Comparison of ENCODE assay signal across 9 mouse cellular contexts in genomic region chr2:27096341-27096981, GRCm38 (mm10). TPM values are rescaled to one million over a fixed set of nuclear protein-coding genes. Genes with fewer than 3 reads are reported as not detected.
DNase-seq lines count a peak whose midpoint lies in the region; ATAC-seq and TF ChIP-seq lines count a peak whose summit lies in the region.
"Had no signal": no experiment of that assay in that cellular context is flagged by ENCODE, and none has a peak within 500 bp of the region (broad histone marks: within the 10 kb centered on the region; RNA-seq: fewer than 3 reads in every experiment).

No protein-coding gene starts in this region.

- WGBS in neural tube, embryonic 13.5 days: 68% methylated on average over 13 of the region's 13 CpGs
- 53% methylated on average over 13 of the region's 13 CpGs for WGBS in limb, embryonic 10.5 days
- WGBS in stomach, postnatal 0 days: 32% methylated on average over 13 of the region's 13 CpGs

- no peaks in the 10 kb centered on the region for H3K36me3 ChIP-seq in neural tube, embryonic 13.5 days
- peaks cover 9% of the 10 kb centered on the region; the same call in 1 of the 2 replicates for H3K36me3 ChIP-seq in limb, embryonic 10.5 days
- no peaks in the 10 kb centered on the region for H3K36me3 ChIP-seq in stomach, postnatal 0 days (ENCODE audit: control insufficient read depth, insufficient read depth, low read length)

- peak overlapping the region; percentile 79 for H3K27ac ChIP-seq in neural tube, embryonic 13.5 days (replicated peaks)
- 0 out of 2 replicates have a peak overlapping the region, but pooled peaks have one; percentile 54 for H3K27ac ChIP-seq in limb, embryonic 10.5 days
- H3K27ac ChIP-seq in stomach, postnatal 0 days (replicated peaks): peak overlapping the region; percentile 69
- H3K27ac ChIP-seq: liver, embryonic 14.5 days had no signal

- H3K4me1 ChIP-seq in neural tube, embryonic 13.5 days (replicated peaks): peaks cover 27% of the 10 kb centered on the region
- H3K4me1 ChIP-seq in limb, embryonic 10.5 days: peaks cover 31% of the 10 kb centered on the region
- H3K4me1 ChIP-seq in stomach, postnatal 0 days (replicated peaks; ENCODE audit: control insufficient read depth, insufficient read depth): peaks cover 6% of the 10 kb centered on the region; the same call in 1 of the 2 replicates

- H3K9ac ChIP-seq in neural tube, embryonic 13.5 days: no peak overlapping the region
- H3K9ac ChIP-seq in stomach, postnatal 0 days (ENCODE audit: low read length): no peak overlapping the region
- H3K9ac ChIP-seq: liver, embryonic 14.5 days had no signal

- TF ChIP-seq EP300 in stomach, postnatal 0 days (optimal IDR thresholded peaks at IDR 0.05): no peak

- H3K4me2 ChIP-seq in neural tube, embryonic 13.5 days: no peak overlapping the region
- no peak overlapping the region for H3K4me2 ChIP-seq in stomach, postnatal 0 days (replicated peaks; ENCODE audit: low read depth)

- no peak for DNase-seq in frontal cortex, postnatal 10 days (ENCODE audit: low spot score in 2 of 2)
- DNase-seq in neural tube, embryonic 10.5 days (ENCODE audit: extremely low spot score, low spot score): no peak
- DNase-seq in limb, embryonic 10.5 days (ENCODE audit: low spot score): no peak
- DNase-seq in stomach, postnatal 0 days (ENCODE audit: low spot score): no peak
- DNase-seq in adrenal gland, postnatal 4 days (ENCODE audit: low spot score in 2 of 2): no peak

- no peak for TF ChIP-seq CTCF in stomach, postnatal 0 days (IDR thresholded peaks at IDR 0.05; ENCODE audit: low read depth)

- ATAC-seq in frontal cortex, adult (ENCODE audit: low TSS enrichment): peak; percentile 78
- no peak for ATAC-seq in neural tube, embryonic 13.5 days (ENCODE audit: low read depth)
- peak; percentile 19; the same call in 1 of the 2 replicates for ATAC-seq in stomach, postnatal 0 days (ENCODE audit: low FRiP score, low TSS enrichment)
- ATAC-seq in granulocyte monocyte progenitor cell, adult 5-6 weeks (replicated peaks; ENCODE audit: poor library complexity, severe bottlenecking): no peak

- no peaks in the 10 kb centered on the region for H3K9me3 ChIP-seq in neural tube, embryonic 13.5 days
- H3K9me3 ChIP-seq in limb, embryonic 10.5 days (replicated peaks): no peaks in the 10 kb centered on the region
- H3K9me3 ChIP-seq in stomach, postnatal 0 days (ENCODE audit: control insufficient read depth, low read length): no peaks in the 10 kb centered on the region

- H3K27me3 ChIP-seq in neural tube, embryonic 13.5 days: no peaks in the 10 kb centered on the region
- H3K27me3 ChIP-seq in limb, embryonic 10.5 days (ENCODE audit: low read depth, poor library complexity, severe bottlenecking): peaks cover 10% of the 10 kb centered on the region; the same call in 1 of the 2 replicates
- H3K27me3 ChIP-seq in stomach, postnatal 0 days (ENCODE audit: control insufficient read depth, insufficient read depth, low read length): no peaks in the 10 kb centered on the region

- no peak overlapping the region for H3K4me3 ChIP-seq in neural tube, embryonic 13.5 days
- H3K4me3 ChIP-seq in limb, embryonic 10.5 days: no peak overlapping the region
- H3K4me3 ChIP-seq in stomach, postnatal 0 days (ENCODE audit: low read depth, low read length): no peak overlapping the region

RNA-seq across cellular contexts. Expression of gene Adamtsl2, which starts 17.3 kb away (rescaled TPM):
- 9.1 and 9.2 TPM in 2 replicates for polyA plus RNA-seq in neural tube, embryonic 13.5 days (2015; fragmentation: Nextera tagmentation; extraction: Ambion mirVana)
- polyA plus RNA-seq in limb, embryonic 10.5 days (2016; fragmentation: Nextera tagmentation; extraction: Ambion mirVana): 3.5 and 9.1 TPM in 2 replicates
- 1.4 and 3.4 TPM in 2 replicates for polyA plus RNA-seq in stomach, postnatal 0 days (2015; fragmentation: Nextera tagmentation; extraction: Ambion mirVana)
- 10 to 100 TPM in 1 of 2 experiments, 1 to 10 TPM in 1; 9.6 to 13.5 TPM for total RNA-seq in adrenal gland, postnatal 4 days (2021)
- not detected in 2 replicates for total RNA-seq in granulocyte monocyte progenitor cell, adult 5-6 weeks (2014; fragmentation: Nextera tagmentation)
- total RNA-seq in granulocyte monocyte progenitor cell, adult 5-6 weeks (2017): not detected in 2 replicates

RNA-seq across cellular contexts. Expression of gene Mymk, which starts 24.5 kb away (rescaled TPM):
- 1.3 and 5.9 TPM in 2 replicates for polyA plus RNA-seq in neural tube, embryonic 13.5 days (2015; fragmentation: Nextera tagmentation; extraction: Ambion mirVana)
- polyA plus RNA-seq in limb, embryonic 10.5 days (2016; fragmentation: Nextera tagmentation; extraction: Ambion mirVana): 0.16 and 1.5 TPM in 2 replicates
- 0.55 and 1.1 TPM in 2 replicates for polyA plus RNA-seq in stomach, postnatal 0 days (2015; fragmentation: Nextera tagmentation; extraction: Ambion mirVana)
- 1 to 10 TPM in 1 of 2 experiments, under 1 TPM in 1; 0.59 to 1.8 TPM for total RNA-seq in adrenal gland, postnatal 4 days (2021)
- not detected in 2 replicates for total RNA-seq in granulocyte monocyte progenitor cell, adult 5-6 weeks (2014; fragmentation: Nextera tagmentation)
- not detected in 2 replicates for total RNA-seq in granulocyte monocyte progenitor cell, adult 5-6 weeks (2017)
- polyA plus RNA-seq: liver, embryonic 14.5 days had no signal

RNA-seq across cellular contexts. Expression of gene Fam163b, which starts 45.8 kb away (rescaled TPM):
- 3.0 TPM in 2 replicates for polyA plus RNA-seq in neural tube, embryonic 13.5 days (2015; fragmentation: Nextera tagmentation; extraction: Ambion mirVana)
- 0.48 and 0.79 TPM in 2 replicates for polyA plus RNA-seq in limb, embryonic 10.5 days (2016; fragmentation: Nextera tagmentation; extraction: Ambion mirVana)
- polyA plus RNA-seq in stomach, postnatal 0 days (2015; fragmentation: Nextera tagmentation; extraction: Ambion mirVana): 0.07 and 0.13 TPM in 2 replicates
- 1 to 10 TPM; 4.0 to 5.0 TPM for total RNA-seq in adrenal gland, postnatal 4 days (2021)
- total RNA-seq in granulocyte monocyte progenitor cell, adult 5-6 weeks (2014; fragmentation: Nextera tagmentation): not detected in 2 replicates
- not detected in 2 replicates for total RNA-seq in granulocyte monocyte progenitor cell, adult 5-6 weeks (2017)

Comparison
In these comparisons a context has a peak if more than half of its experiments do, and no peak if none do; other contexts are left out.
1. ATAC-seq: peak in frontal cortex, adult (single experiment) and stomach, postnatal 0 days (single experiment); none in neural tube, embryonic 13.5 days (single experiment) and granulocyte monocyte progenitor cell, adult 5-6 weeks (single experiment).
2. Peak in every context shown above with its lines, with median percentiles within 50 percentile points of each other: H3K27ac ChIP-seq.